Mouse (Mus musculus): ENCODE results near the gene Cog1. TPM values are rescaled to one million over a fixed set of nuclear protein-coding genes. Genes with fewer than 3 reads are reported as not detected.

The Cog1 gene
- total and polyA plus RNA-seq, 3 experiments = 16.9 to 25.2 (median 18.6) TPM

- H3K36me3 ChIP-seq (ENCODE audit: control insufficient read depth, insufficient read depth, low read length) = no peaks in the 10 kb centered on the region
- H3K4me1 ChIP-seq (ENCODE audit: control insufficient read depth, insufficient read depth, low read length) = peaks cover 5% of the 10 kb centered on the region; the same call in 1 of the 2 replicates
- H3K27ac ChIP-seq = peak overlapping the region; percentile 95
- H3K79me2 ChIP-seq (replicated peaks; ENCODE audit: control insufficient read depth, insufficient read depth, low read length) = peaks cover 4% of the 10 kb centered on the region
- H3K27me3 ChIP-seq (ENCODE audit: control insufficient read depth, insufficient read depth, low read length) = no peaks in the 10 kb centered on the region
- 38% methylated on average over 25 of the region's 25 CpGs for WGBS
- H3K9ac ChIP-seq (ENCODE audit: low read depth, low read length) = peak overlapping the region; percentile 81
- DNase-seq = no peak
- TF ChIP-seq CTCF (IDR thresholded peaks at IDR 0.05) (no peak), POLR2A (IDR thresholded peaks at IDR 0.05; ENCODE audit: insufficient read depth, low read depth, low read length) (no peak)
- intact Hi-C loops (cut with DNase I) = loop anchor here (1.0 to 10.0 kb wide), 3 partner anchors 36 to 980 kb away; partner anchors contain the start of genes Cog1 and Rpl38
- peak overlapping the region; percentile 93 for H3K4me3 ChIP-seq
Observed at GRCm38 (mm10) chr11:113684707-113685426, 35.9 kb downstream of the Cog1 start.

GRCm38 (mm10) chr11:113687031-113687430, 38.1 kb downstream of the Cog1 start:
- Histone ChIP-seq H3K4me3 (no peak overlapping the region), H3K4me1 (ENCODE audit: control insufficient read depth, insufficient read depth, low read length) (peaks cover 2% of the 10 kb centered on the region; the same call in 1 of the 2 replicates), H3K36me3 (ENCODE audit: control insufficient read depth, insufficient read depth, low read length) (no peaks in the 10 kb centered on the region), H3K79me2 (replicated peaks; ENCODE audit: control insufficient read depth, insufficient read depth, low read length) (peaks cover 4% of the 10 kb centered on the region; the same call in 1 of the 2 replicates), H3K27ac (no peak overlapping the region), H3K27me3 (ENCODE audit: control insufficient read depth, insufficient read depth, low read length) (no peaks in the 10 kb centered on the region), H3K9ac (ENCODE audit: low read depth, low read length) (no peak overlapping the region)
- intact Hi-C loops (cut with DNase I) = loop anchor here (10.0 kb wide), 1 partner anchor 978 kb away; the partner anchor contains the start of gene Rpl38
- DNase-seq = no peak
- no peak for TF ChIP-seq EP300 (IDR thresholded peaks at IDR 0.05; ENCODE audit: insufficient read depth, low read depth, low read length)
- no peak for TF ChIP-seq POLR2A (IDR thresholded peaks at IDR 0.05; ENCODE audit: insufficient read depth, low read depth, low read length)
- no peak for TF ChIP-seq CTCF (IDR thresholded peaks at IDR 0.05)
- 83% methylated on average over 2 of the region's 2 CpGs for WGBS

GRCm38 (mm10) chr11:113690506-113690905, 41.5 kb downstream of the Cog1 start:
- whole genome bisulfite sequencing = 86% methylated on average over 12 of the region's 12 CpGs
- intact Hi-C loops (cut with DNase I) = no loop called here
- Histone ChIP-seq H3K27me3 (ENCODE audit: control insufficient read depth, insufficient read depth, low read length) (no peaks in the 10 kb centered on the region), H3K36me3 (ENCODE audit: control insufficient read depth, insufficient read depth, low read length) (no peaks in the 10 kb centered on the region), H3K9ac (ENCODE audit: low read depth, low read length) (no peak overlapping the region), H3K27ac (no peak overlapping the region), H3K4me1 (ENCODE audit: control insufficient read depth, insufficient read depth, low read length) (no peaks in the 10 kb centered on the region), H3K4me3 (no peak overlapping the region), H3K79me2 (replicated peaks; ENCODE audit: control insufficient read depth, insufficient read depth, low read length) (no peaks in the 10 kb centered on the region)
- no peak for DNase-seq
- no peak for TF ChIP-seq EP300 (IDR thresholded peaks at IDR 0.05; ENCODE audit: insufficient read depth, low read depth, low read length)
- TF ChIP-seq POLR2A (IDR thresholded peaks at IDR 0.05; ENCODE audit: insufficient read depth, low read depth, low read length) = no peak
- no peak for TF ChIP-seq CTCF (IDR thresholded peaks at IDR 0.05)

DNA sequence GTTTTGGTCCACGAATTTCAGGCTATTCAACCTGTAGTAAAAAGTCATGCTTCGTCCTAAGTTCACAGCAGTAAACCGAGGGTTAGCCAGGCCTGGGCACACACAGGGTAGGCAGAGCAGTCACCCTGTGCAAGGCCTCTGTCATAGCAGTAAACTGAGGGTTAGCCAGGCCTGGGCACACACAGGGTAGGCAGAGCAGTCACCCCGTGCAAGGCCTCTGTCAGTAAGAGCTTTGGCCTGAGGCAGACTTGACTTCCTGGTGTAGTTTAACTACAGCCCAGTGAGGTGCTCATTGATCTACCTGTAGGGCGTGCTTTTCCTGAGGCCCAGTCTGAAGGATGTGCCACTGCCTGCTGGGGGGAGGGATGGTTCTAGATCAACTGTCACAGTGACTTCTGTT, 42.3 kb downstream of the Cog1 start:
- TF ChIP-seq POLR2A (IDR thresholded peaks at IDR 0.05; ENCODE audit: insufficient read depth, low read depth, low read length) (no peak), EP300 (IDR thresholded peaks at IDR 0.05; ENCODE audit: insufficient read depth, low read depth, low read length) (no peak), CTCF (IDR thresholded peaks at IDR 0.05) (no peak)
- Histone ChIP-seq H3K27ac (no peak overlapping the region), H3K79me2 (replicated peaks; ENCODE audit: control insufficient read depth, insufficient read depth, low read length) (no peaks in the 10 kb centered on the region), H3K4me3 (no peak overlapping the region), H3K9ac (ENCODE audit: low read depth, low read length) (no peak overlapping the region), H3K27me3 (ENCODE audit: control insufficient read depth, insufficient read depth, low read length) (no peaks in the 10 kb centered on the region), H3K36me3 (ENCODE audit: control insufficient read depth, insufficient read depth, low read length) (no peaks in the 10 kb centered on the region), H3K4me1 (ENCODE audit: control insufficient read depth, insufficient read depth, low read length) (no peaks in the 10 kb centered on the region)
- WGBS = 87% methylated on average over 5 of the region's 5 CpGs
- DNase-seq = no peak
- intact Hi-C loops (cut with DNase I) = no loop called here

DNA sequence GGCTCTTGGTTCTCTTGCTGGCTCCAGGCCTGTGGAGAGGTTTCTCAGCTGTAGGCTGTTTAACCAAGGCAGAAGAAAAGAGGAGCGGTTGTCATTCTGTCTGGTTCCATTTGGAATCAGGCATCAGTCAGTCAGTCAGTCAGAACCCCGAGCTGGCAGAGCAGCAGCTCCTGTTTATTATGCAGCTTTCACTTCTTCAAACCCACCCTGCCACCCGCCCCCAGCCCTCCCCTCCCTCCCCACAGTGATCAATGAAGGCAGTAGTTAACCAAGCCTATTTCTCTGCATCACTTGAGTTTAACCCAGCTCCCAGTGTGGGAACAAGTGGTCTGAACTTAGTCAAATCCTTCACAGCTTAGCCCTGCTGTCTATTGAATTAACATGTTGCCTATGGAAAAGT, 42.9 kb downstream of the Cog1 start:
- no peaks in the 10 kb centered on the region for H3K36me3 ChIP-seq (ENCODE audit: control insufficient read depth, insufficient read depth, low read length)
- H3K4me3 ChIP-seq = no peak overlapping the region
- H3K79me2 ChIP-seq (replicated peaks; ENCODE audit: control insufficient read depth, insufficient read depth, low read length) = no peaks in the 10 kb centered on the region
- DNase-seq = no peak
- H3K4me1 ChIP-seq (ENCODE audit: control insufficient read depth, insufficient read depth, low read length) = no peaks in the 10 kb centered on the region
- H3K27me3 ChIP-seq (ENCODE audit: control insufficient read depth, insufficient read depth, low read length) = no peaks in the 10 kb centered on the region
- 77% methylated on average over 3 of the region's 3 CpGs for WGBS
- H3K9ac ChIP-seq (ENCODE audit: low read depth, low read length) = no peak overlapping the region
- TF ChIP-seq EP300 (IDR thresholded peaks at IDR 0.05; ENCODE audit: insufficient read depth, low read depth, low read length) = no peak
- no peak for TF ChIP-seq POLR2A (IDR thresholded peaks at IDR 0.05; ENCODE audit: insufficient read depth, low read depth, low read length)
- TF ChIP-seq CTCF (IDR thresholded peaks at IDR 0.05) = no peak
- no peak overlapping the region for H3K27ac ChIP-seq
- intact Hi-C loops (cut with DNase I) = no loop called here

DNA sequence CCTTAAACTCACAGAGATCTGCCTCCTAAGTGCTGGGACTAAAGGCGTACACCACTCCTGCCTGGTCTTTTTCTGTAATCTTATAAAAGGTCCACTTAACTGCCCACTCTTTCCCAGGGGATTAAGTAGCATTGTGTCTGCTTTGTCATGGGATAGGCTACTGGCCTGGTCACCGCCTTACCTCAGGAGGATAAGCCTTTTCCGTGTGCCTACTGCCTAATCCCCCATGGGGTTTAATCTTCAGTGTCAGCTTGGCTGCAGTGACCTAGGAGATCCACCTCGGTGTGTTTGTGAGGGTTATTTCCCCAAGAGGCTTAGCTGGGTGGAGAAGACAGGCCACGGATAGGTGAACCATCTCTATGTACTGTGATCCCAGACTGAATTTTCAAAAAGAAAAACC, 48.6 kb downstream of the Cog1 start:
- Histone ChIP-seq H3K27ac (peak overlapping the region; percentile 28; the same call in 1 of the 2 replicates), H3K9ac (ENCODE audit: low read depth, low read length) (no peak overlapping the region), H3K36me3 (ENCODE audit: control insufficient read depth, insufficient read depth, low read length) (no peaks in the 10 kb centered on the region), H3K79me2 (replicated peaks; ENCODE audit: control insufficient read depth, insufficient read depth, low read length) (no peaks in the 10 kb centered on the region), H3K4me3 (no peak overlapping the region), H3K4me1 (ENCODE audit: control insufficient read depth, insufficient read depth, low read length) (no peaks in the 10 kb centered on the region), H3K27me3 (ENCODE audit: control insufficient read depth, insufficient read depth, low read length) (no peaks in the 10 kb centered on the region)
- intact Hi-C loops (cut with DNase I) = no loop called here
- WGBS = 61% methylated on average over 5 of the region's 5 CpGs
- DNase-seq = no peak
- TF ChIP-seq POLR2A (IDR thresholded peaks at IDR 0.05; ENCODE audit: insufficient read depth, low read depth, low read length) (no peak), CTCF (IDR thresholded peaks at IDR 0.05) (no peak), EP300 (IDR thresholded peaks at IDR 0.05; ENCODE audit: insufficient read depth, low read depth, low read length) (no peak)
